Mouse (Mus musculus) testis, postnatal 14 days (tissue): ENCODE measurements around the gene Lat.
"Not testable (repeated sequence)": the region's sequence is repeated elsewhere in the genome, so short reads cannot be mapped to it uniquely, and the experiment has no call there.

ENCODE experiments used
- DNase-seq: peaks from one replicate; pipeline ENCODE4 v3.0.0; 2021; ENCODE audit warnings: low spot score

Gene Lat

DNA sequence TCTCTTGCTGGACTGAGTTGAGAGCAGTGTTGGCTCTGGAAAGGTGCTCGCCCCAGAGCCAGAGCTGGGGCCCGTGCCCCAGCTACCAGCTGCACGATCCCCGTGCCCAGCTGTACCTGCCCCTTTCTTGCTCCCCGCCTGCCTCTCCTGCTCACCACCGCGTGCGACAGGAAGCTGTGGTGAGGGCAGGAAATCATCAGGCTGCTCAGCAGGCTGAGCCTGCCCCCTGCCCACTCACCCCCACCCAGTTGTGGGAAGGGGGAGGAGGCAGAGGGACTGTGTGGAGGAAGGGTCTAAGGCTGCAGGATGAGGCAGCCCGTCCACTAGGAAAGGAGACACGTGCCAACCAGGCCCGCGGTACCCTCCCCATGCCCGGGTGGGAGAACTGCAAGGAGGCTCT is at the start of gene Lat:
Gene Lat (minus strand): TSS at position 178 of the 400 bp plus-strand sequence.
- DNase-seq = no peak

DNA sequence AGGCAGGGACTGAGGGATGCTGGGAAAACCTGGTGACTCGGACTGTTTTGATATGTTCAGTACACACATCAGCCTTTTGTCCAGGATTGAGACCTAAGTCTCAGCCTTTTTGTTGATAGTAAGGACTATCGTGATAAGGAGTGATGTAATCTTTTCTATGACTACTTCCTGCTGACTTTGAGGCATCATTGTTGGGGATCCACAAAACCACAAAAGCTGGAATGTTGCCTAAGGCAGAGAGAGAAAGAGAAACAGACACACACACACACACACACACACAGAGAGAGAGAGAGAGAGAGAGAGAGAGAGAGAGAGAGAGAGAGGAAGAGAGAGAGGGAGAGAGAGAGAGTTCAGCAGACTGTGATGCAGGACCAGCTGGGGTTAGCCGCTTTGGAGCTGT is 49.1 kb upstream of the Lat start:
- DNase-seq = no peak

DNA sequence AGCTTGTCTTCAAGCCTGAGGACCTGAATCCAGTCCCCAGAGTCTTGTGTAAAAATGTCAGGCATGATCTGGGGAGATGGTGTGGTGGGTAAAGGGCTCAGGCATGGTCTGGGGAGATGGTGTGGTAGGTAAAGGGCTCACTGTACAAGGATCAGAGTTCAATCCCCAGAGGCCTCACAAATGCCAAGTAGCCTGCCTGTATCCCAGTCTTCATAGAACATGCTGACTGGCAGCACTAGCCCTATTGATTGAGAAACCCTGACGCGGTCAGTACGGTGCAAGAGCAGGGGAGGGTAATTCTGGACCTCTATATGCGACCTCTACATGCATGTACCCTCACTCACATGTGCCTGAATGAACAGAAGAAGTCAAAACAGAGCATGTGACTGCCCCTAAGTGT is 48.2 kb upstream of the Lat start:
- no peak for DNase-seq

DNA sequence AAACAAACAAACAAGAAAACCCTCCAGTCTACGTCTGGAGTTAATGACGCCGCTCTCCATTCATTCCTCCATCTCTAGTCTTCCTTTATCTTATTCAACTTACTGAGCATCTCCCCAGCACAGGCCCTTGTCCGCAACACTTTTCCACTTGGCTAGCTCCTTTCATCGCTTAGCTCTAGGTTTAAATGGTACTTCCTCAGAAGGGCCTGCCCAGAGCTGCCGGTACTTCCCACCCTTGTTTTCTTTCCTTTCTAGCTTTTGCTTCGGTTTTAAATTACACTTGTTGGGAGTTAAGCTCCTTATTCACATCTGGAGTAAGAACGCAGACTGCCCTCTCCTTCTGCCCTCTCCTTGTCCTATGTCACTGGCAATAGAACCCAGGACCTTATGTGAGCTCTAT is 47.7 kb upstream of the Lat start:
- no peak for DNase-seq

DNA sequence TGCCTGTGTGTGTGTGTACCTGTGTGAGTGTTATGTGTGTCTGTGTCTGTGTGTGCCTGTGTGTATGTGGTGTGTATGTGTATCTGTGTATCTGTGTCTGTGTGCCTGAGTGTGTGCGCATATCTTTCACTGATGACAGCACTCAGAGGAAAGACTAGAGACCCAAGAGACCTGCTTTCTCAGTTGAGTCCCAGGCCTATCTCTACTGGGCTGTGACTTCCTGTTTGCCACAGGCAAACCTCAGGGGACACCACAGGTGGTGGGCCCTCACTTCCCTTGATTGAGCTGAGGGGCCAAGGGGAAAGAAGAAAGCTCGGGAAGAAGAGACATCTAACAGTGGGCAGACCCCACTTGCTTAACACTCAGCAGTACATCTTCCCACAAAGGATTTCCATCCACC is 47.2 kb upstream of the Lat start:
- no peak for DNase-seq

DNA sequence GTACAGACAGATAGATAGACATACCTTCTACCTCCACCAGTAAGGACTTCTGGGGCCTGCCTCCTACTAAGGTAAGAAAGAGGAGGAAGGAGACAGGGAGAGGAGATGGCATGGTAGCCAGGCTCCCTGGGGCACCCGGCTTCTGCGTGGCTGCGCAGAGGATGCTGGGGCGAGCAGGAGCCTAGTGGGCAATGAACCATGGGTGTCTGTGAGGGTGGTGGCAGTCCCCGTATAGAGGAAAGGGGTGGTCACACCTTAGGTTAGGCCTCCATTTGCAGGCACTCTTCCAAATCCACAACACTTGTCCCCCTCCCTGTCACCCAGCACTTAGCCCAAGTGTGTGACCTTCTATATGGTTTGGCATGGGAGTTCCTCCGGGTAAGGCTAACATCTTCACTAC is 45.4 kb upstream of the Lat start, which contains the start of gene Cd19:
Gene Cd19 (minus strand): TSS at position 165 of the 400 bp plus-strand sequence.
- no peak for DNase-seq

DNA sequence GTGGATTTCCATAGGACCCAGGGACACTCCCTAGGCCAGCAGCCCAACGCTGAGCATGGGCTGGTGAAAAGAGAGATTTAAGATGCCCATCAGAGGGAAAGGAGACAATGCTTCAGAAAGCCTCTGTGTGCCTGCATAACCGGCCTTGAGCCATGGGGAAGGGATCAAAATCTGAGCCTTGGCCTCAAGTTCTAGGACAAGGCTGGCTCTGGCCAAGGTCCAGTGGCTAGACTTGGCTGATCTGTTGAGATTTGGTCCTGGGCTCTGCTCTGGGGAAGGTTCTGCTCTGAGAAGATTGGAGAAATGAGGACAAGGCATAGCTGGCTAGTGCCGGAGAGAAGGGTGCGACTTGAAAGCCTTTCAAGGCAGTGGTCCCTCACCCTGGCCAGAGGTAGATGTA is 41.7 kb upstream of the Lat start:
- DNase-seq = no peak

DNA sequence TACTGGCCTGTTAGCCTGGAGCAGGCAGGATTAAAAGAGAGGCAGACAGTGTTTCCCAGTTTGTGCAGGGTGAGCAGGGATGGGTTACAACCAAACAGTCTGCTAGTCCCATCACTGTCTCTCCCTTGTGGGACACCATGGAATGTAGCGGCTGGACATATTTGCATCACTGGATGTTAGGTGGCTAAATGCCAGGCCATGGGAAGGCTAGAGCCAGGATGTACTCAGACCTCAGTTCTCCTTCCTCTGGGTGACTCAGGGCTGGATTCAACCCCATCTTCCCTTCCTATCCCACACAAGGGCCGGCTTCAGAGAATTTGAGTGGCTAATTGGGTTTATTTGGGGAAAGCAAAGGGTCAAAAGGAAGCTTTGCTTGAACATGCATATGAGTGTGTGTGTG is 39.3 kb upstream of the Lat start:
- DNase-seq = no peak

DNA sequence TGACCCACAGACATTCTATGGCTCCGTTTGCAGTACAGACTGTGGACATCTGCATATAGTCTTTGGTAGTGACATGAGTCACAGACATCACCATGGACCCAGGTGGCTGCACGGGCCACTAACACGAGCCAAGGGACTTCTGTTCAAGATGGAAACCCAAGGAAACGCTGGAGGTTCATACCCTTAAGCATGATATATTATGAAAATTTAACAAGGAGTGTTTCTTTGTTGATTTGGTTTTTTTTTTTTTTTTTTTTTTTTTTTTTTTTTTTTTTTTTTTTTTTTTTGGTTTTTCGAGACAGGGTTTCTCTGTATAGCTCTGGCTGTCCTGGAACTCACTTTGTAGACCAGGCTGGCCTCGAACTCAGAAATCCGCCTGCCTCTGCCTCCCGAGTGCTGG is 33.1 kb upstream of the Lat start:
- not testable (repeated sequence) for DNase-seq

DNA sequence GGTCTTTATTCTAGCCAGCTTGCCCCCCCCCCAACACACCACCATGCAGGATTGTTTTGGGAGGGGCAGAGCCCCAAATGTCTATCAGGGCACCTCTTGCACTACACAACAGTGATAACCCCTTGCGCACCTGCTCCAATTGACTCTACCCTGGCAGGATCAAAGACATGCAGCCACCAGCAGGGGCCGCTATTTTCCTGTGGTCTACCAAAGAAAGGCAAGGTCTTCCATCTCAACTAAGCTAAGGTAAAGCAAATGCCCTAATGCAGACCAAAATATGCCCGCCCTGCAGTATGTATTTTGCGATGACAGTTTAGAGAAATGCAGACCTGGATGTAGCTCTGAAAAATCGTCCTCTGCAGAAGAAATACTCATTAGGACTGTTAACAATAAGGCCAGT is 30.2 kb upstream of the Lat start:
- DNase-seq = peak; percentile 74

DNA sequence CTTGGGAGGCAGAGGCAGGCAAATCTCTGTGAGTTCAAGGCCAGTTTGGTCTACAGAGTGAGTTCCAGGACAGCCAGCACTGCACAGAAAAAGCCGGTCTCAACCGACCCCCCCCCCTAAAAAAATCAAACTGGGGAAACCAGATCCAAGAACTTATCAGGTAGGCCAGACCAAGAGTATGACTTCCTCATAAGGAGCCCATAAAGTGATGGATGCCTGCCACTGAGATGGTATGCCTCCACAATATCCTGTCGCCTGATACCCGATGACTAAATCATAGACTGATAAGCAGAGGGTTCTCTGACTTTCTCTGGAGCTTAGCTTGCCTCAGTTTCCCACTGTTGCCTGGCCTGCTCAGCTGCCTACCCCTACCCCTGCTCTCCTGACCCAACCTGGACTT is 28.5 kb upstream of the Lat start:
- no peak for DNase-seq

DNA sequence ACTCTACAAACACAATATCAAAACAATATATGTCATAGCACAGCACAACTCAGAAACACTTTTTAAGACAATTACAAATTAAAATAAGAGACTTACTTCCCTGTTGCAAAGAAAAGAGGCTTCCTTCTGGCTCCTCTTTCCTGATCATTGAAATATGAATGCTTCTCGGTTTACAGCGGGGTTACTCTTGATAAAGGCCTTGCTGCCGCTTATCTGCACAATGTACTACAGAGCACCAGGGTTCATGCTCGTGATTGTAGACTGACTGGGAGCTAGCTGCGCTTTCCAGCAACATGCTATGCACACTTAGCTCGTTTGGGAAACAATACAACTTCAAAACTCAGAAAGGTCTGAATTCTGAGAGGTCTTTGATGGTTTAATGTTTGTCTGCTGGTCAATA is 27.9 kb upstream of the Lat start:
- DNase-seq = no peak

DNA sequence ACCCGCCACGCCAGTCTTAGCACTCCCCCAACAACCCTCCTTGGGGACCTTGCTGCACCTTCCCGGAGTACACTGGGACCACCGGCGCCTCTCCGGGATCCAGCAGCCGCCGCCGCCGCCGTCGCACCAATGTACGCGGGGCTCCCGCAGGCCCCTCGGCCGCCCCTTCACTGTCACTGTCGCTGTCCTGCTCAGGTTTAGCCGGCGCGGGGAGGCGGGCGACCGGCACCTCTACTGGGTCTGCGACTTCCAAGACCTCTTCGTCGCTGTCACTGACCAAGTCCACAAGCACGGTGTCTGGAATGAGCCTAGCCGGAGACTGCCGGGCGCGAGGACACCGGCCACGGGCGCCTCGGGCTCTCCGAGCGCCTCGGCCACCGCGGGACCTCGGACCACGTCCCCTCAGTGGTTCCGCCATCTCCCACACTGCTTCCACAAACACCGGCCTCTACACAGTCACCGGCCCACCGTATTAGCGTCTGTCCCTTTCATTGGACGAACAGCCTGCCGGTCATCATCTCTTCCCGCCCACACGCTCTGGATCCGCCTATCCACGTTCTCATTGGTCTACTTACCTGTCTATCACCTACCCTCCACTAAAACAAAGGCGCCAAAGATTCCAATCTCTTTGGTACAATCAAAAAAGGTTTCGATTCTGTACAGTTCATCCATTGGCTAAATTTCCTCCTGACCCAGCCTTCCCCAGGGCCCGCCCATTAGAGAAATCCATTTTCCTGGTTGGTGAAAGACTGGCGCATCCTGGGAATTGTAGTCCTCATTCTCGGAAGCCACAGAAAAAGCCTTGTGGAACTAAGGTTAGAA is 27.1 kb upstream of the Lat start, which contains the start of gene Nfatc2ip:
Gene Nfatc2ip (minus strand): TSS at position 440 of the 822 bp plus-strand sequence.
- DNase-seq = peak; percentile 93

DNA sequence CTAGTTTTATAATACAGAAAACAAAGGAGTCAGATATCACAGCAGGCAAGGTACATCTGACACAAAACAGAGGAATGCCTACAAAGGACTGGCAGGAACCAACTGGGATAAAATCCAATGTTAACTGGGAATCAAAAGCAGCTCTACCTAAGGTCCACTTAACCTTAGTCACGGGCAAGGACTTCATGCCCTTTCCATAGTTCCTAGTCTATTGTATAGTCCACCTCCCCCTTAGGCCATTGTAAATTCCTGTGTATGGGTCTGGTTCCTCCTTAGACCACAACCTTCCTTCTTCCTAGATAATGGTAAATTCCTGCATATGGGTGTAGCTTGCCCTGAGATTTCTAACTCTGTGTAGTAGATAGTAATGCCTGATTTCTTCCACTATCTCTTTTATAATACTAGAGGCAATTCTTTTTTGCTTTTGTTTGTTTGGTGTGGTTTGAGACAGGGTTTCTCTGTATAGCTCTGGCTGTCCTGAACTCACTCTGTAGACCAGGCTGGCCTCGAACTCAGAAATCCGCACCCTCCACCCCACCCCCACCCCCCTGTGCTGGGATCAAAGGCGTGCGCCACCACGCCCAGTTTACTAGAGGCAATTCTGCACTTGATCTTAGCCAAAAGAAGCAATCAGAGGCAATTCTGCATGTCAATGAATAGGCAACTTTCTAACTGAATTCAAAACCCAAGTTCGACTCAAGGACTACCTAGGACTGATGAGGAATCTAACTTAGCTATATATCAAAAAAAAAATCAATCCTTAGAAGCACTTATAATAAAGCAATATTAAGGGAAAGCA is 22.9 kb upstream of the Lat start:
- DNase-seq = not testable (repeated sequence)

DNA sequence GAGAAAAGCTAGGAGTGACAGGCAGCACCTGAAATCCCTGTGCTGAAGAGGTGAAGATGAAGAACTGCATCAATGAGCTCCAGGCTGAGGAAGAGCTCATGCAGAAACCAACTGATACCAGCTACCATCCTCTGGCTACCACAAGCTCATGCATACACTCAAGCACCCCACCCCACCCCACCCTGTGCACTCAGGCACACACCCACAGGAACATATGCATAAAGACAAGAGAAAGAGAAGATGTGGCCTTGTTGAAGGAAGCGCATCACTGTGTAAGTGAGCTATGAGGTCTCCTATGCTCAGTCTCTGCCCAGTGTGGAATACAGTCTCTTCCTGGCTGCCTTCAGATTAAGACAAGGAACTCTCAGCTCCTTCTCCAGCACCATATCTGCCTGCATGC is 18.8 kb upstream of the Lat start:
- no peak for DNase-seq

DNA sequence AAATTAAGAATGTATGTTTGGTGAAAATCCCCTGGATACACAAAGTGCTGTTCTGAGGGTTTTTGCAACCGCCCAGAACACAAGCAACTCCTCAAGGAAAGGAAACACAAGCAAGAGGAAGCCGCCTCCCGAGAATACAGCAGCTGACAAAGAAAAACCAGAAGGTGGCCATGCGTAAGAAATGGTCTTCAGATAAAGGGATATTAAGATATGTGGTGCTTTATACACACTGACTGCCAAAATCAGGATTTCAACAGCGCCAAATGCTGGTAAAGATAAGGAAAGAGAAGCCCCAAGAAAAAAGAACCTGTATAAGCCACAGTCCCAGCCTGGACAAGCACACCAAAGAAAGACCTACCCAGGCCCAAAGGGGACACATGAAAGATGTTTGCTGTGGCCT is 14.2 kb upstream of the Lat start:
- DNase-seq = no peak

DNA sequence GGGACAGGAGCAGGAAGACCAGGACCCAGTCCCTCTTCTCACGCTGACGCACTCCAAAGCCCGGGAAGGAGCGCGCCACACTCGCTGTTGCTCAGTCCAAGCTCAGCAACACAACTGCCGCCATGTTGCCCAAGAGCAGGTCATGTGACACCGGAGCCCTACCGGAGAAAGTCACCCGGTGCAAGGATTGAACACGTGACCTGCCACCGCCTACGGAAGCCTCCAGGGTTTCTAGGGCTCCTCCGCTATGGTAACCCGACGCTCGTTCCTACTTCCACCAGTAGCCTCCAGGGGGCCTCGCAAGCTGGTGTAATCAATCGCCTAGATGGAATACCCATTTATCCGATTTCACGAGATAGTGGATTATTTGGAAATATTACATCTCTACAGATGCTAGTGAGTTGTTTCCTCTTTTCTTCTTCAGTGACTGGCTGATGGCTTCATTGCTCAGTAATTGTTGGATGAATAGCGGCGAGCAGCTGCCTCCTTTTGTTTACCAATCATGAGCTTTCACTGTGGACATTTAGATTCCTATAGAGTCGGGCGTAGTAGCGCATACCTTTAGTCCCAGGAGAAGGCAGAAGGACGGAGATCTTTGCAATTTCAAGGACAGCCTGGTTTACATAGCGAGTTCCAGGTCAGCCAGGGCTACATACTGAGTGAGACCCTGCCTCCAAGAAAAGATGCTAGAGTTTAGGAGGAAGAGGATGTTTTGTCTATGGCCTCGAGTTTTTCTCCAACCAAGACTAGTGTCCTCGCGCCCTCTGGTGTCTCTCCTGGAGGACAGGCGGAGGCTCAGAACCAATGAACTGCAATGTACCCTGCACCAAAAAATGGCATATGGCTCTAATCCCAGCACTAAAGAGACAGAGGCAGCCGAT is 8.1 kb upstream of the Lat start, which contains the start of gene Spns1:
Gene Spns1 (minus strand): TSS at position 173 of the 881 bp plus-strand sequence.
- peak; percentile 93 for DNase-seq

DNA sequence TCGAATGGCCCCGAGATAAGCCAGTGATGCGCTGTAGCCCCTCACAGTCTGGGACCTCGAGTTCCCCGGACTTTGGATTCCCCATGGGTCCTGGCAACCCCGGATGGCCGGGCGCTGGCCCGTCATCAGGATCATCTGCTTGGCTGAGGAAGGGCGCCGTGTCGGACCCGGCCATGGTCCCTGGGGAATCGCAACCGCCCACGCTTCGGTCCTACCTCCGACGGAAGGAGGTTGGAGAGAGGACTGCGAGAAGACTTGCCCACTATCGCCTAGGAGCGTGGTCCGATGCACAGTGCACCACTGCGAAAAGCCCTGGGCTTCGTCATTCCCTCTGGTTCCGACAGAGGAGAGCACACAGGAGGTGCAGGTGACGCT is 7.5 kb upstream of the Lat start:
- peak; percentile 49 for DNase-seq

DNA sequence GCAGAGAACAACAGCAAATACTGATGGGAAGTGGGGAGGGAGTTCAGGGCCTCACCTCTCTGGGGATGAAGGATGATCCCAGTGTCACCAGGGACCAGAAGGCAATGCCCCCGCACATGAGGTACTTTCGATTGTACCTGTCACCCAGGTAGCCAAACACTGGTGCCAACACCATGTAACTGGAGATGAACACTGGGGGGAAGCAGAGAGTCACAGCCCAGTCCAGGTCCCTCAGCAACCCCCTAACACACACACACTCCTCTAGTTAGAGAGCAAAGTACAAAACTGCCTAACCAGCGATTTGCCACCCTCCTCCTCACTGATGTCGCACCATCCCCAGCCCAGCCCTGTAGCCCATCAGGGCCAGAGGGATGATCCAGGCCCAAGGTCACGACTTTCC is 5.6 kb upstream of the Lat start:
- no peak for DNase-seq

DNA sequence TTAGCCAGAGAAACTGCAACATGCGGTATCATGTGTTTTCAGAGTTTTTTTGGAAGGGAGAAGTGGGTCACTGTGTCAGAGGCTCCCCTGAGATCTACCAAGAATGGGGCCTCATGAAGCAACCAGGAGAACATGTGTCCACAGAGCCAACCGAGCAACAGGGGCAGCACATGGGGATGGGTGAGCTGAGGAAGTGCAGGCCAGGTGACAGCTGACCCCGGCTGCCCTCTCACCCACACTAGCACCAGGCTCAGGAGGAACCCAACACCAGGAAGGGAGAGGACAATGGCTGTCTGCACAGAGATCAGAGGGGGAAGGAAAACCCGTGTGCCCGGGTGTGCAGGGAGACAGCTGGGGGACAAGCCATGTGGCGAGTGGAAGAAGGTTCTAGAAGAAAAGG is 5.2 kb upstream of the Lat start:
- no peak for DNase-seq

DNA sequence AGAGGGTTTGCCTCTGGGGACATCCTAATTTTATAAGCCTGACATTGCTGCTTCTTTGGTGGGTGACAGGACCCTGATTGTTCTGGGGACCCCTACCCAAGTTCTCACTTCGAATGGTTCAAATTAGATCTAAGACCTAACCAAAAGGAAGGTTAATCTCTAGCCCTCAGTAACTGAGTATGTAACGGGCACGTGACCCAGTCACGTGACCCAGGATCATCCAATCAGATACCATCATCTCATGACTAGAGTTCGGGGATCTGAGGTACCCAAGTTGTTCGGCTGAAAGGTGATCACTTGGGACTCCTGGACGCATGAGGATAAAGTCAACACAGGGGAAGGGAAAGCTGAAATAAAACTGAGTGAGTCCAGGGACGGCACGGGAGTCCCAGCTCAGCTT is 3.6 kb upstream of the Lat start:
- no peak for DNase-seq

DNA sequence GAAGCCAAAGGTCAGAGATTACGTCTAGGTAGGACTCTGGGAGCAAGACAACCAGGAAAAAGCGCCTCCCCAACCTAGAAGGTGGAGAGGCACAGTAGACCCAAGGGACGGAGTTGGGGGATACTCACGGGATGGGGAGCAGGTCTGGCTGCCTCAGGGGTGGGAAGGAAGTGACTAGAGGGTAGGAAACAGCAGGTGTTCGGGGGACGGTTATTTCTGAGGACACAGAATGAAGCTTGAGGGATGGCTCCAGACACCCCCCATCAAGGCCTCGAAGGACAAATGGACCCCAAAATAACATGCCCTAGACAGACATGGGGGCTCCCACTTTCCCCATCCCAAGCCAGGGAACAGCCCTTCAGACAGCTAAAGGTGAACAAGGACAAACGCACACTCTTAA is 1.0 kb downstream of the Lat start:
- no peak for DNase-seq
